In the genomic region with DNA sequence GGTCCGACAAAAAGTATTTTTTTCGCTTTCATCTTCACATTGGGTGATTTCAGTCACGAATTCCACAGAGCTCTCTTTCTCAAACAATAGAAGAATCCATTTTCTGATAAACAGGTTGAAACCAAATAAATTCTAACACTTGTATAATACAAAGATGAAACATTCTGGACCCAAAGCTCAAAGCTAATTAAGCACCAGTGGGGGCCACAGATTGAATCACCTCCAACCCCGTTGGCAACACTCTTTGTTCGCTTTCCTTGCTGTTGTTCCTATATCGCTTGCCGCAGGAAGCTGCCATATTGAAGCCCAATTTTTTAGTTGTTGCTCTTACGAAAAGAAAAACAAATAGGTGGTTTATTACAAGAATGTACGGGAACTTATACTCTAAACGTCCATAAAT, we compare ENCODE assay signal across 18 mouse cellular contexts. TPM values are rescaled to one million over a fixed set of nuclear protein-coding genes. Genes with fewer than 3 reads are reported as not detected.
A peak's percentile ranks its signal among the peaks of the same experiment; 100 is the strongest.
DNase-seq lines count a peak whose midpoint lies in the region; ATAC-seq lines count a peak whose summit lies in the region.
"Had no signal": no experiment of that assay in that cellular context is flagged by ENCODE, and none has a peak within 500 bp of the region (broad histone marks: within the 10 kb centered on the region; RNA-seq: fewer than 3 reads in every experiment).

No protein-coding gene starts in this region.

- WGBS in midbrain, embryonic 11.5 days, result 94% methylated on average over 10 of the region's 10 CpGs
- WGBS in midbrain, embryonic 14.5 days, result 93% methylated on average over 10 of the region's 10 CpGs

- H3K27ac ChIP-seq in midbrain, embryonic 11.5 days (ENCODE audit: low read depth, low read length), result no peak overlapping the region
- no peak overlapping the region for H3K27ac ChIP-seq in midbrain, embryonic 14.5 days (replicated peaks; ENCODE audit: low read depth, low read length)

- H3K4me3 ChIP-seq in midbrain, embryonic 11.5 days (ENCODE audit: low read depth, low read length), result no peak overlapping the region
- no peak overlapping the region for H3K4me3 ChIP-seq in midbrain, embryonic 14.5 days (replicated peaks; ENCODE audit: low read depth, low read length)

- DNase-seq in midbrain, embryonic 11.5 days (ENCODE audit: low spot score, missing footprints), result peak; percentile 75
- DNase-seq in midbrain, embryonic 14.5 days, result no peak
- DNase-seq: adrenal gland, adult 2 months; adrenal gland, adult 8-10 months; adrenal gland, postnatal 10 days; adrenal gland, postnatal 14 days; adrenal gland, postnatal 25 days; adrenal gland, postnatal 36 days; B cell, adult 2 months; cerebellum, adult 11 months; cerebellum, adult 11-12 months; cerebellum, adult 18-20 months; cerebellum, adult 2 months had no signal

- H3K27me3 ChIP-seq in midbrain, embryonic 11.5 days (ENCODE audit: control insufficient read depth, insufficient read depth, low read length), result no peaks in the 10 kb centered on the region
- no peaks in the 10 kb centered on the region for H3K27me3 ChIP-seq in midbrain, embryonic 14.5 days (ENCODE audit: control insufficient read depth, insufficient read depth, low read length)
- H3K27me3 ChIP-seq: CH12.LX, Patski had no signal

- H3K4me2 ChIP-seq in midbrain, embryonic 11.5 days, result no peak overlapping the region
- H3K4me2 ChIP-seq in midbrain, embryonic 14.5 days (ENCODE audit: low read length), result no peak overlapping the region

- H3K9ac ChIP-seq in midbrain, embryonic 11.5 days (ENCODE audit: low read length), result no peak overlapping the region
- no peak overlapping the region for H3K9ac ChIP-seq in midbrain, embryonic 14.5 days (replicated peaks; ENCODE audit: low read length)

- no peaks in the 10 kb centered on the region for H3K9me3 ChIP-seq in midbrain, embryonic 11.5 days (ENCODE audit: control insufficient read depth, low read length)
- no peaks in the 10 kb centered on the region for H3K9me3 ChIP-seq in midbrain, embryonic 14.5 days (ENCODE audit: control insufficient read depth, low read length)
- H3K9me3 ChIP-seq: G1E had no signal

- no peak for ATAC-seq in midbrain, embryonic 11.5 days (ENCODE audit: low FRiP score)
- ATAC-seq in midbrain, embryonic 14.5 days (ENCODE audit: low FRiP score, low TSS enrichment), result no peak
- ATAC-seq: activated CD4-positive, CD25-positive, alpha-beta regulatory T cell, adult 4 months; CD4-positive, CD25-positive, alpha-beta regulatory T cell, adult 4 months; Patski had no signal

- no peaks in the 10 kb centered on the region for H3K4me1 ChIP-seq in midbrain, embryonic 11.5 days (ENCODE audit: control insufficient read depth, insufficient read depth, low read length)
- H3K4me1 ChIP-seq in midbrain, embryonic 14.5 days (ENCODE audit: control insufficient read depth, insufficient read depth, low read length), result no peaks in the 10 kb centered on the region

- H3K36me3 ChIP-seq in midbrain, embryonic 11.5 days (ENCODE audit: control insufficient read depth, insufficient read depth, low read length), result no peaks in the 10 kb centered on the region
- no peaks in the 10 kb centered on the region for H3K36me3 ChIP-seq in midbrain, embryonic 14.5 days (ENCODE audit: control insufficient read depth, insufficient read depth, low read length)
- H3K36me3 ChIP-seq: G1E had no signal

RNA-seq across cellular contexts. Expression of a gene that starts 55.9 kb away (rescaled TPM):
- 31.9 and 36.3 TPM in 2 replicates for polyA plus RNA-seq in midbrain, embryonic 11.5 days (2014; fragmentation: Nextera tagmentation; extraction: Ambion mirVana)
- 7.4 and 8.9 TPM in 2 replicates for polyA plus RNA-seq in midbrain, embryonic 14.5 days (2014; fragmentation: Nextera tagmentation; extraction: Ambion mirVana)
